Mouse (Mus musculus) CH12.LX (cell line): Measurements from ENCODE around the gene Agrp.

Experiments
- HCFC1 ChIP-seq: IDR thresholded peaks from 2 replicates; pipeline ENCODE4 v1.6.1; 2012; ENCODE audit warnings: low read depth, mild to moderate bottlenecking, inconsistent platforms, low read length, improper control_type of control experiment
- MEF2A ChIP-seq: IDR thresholded peaks from 2 replicates; pipeline ENCODE4 v1.6.1; 2014; ENCODE audit warnings: low read depth, mild to moderate bottlenecking, inconsistent platforms, low read length, improper control_type of control experiment, borderline replicate concordance

- TF ChIP-seq HCFC1 (no peak), MEF2A (no peak)
Measured at GRCm38 (mm10) chr8:105620211-105620610, 17.0 kb downstream of the Agrp start.
